Mouse (Mus musculus) ES-E14 (cell line): Measurements from ENCODE around the gene Wnk2.

Experiments
- ZC3H11A ChIP-seq: IDR thresholded peaks from 2 replicates; pipeline ENCODE4 v1.6.1; 2012; ENCODE audit warnings: low read depth, mild to moderate bottlenecking, inconsistent platforms, low read length, borderline replicate concordance
- ZNF384 ChIP-seq: IDR thresholded peaks from 2 replicates; pipeline ENCODE4 v1.6.1; 2012; ENCODE audit warnings: low read depth, low read length, inconsistent platforms

DNA sequence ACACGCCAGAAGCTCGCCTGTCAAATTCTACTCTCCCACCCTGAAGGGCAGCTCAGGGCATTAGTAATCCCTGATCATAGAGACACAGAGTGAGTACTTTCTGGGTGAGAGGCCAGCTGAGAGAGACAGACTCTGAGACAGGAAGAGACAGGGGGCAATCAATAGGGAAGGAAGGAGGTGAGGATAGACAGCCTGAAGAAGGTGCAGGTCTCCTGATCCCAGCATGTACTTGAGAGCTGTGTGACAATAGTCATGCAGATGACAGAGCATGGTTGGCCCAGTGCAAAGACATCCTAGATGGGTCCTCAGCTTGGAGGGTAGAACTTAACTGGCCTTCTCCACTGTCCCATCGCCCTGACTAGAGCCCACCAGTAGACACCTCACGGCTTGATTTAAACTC lies 91.5 kb downstream of the Wnk2 start:
- no peak for TF ChIP-seq ZNF384
- no peak for TF ChIP-seq ZC3H11A
